Mouse (Mus musculus) liver, postnatal 0 days (tissue): ENCODE measurements around the gene Cox7a1.
A peak's percentile ranks its signal among the peaks of the same experiment; 100 is the strongest.

ENCODE experiments used
- CTCF ChIP-seq: sonication (generic); IDR thresholded peaks from 2 replicates; pipeline ENCODE4 v1.5.1; 2016; ENCODE audit warnings: antibody characterized with exemption, low read depth
- EP300 ChIP-seq: IDR thresholded peaks from 2 replicates; pipeline ENCODE4 v1.6.1; 2016; ENCODE audit warnings: antibody characterized with exemption, low read depth, mild to moderate bottlenecking

DNA sequence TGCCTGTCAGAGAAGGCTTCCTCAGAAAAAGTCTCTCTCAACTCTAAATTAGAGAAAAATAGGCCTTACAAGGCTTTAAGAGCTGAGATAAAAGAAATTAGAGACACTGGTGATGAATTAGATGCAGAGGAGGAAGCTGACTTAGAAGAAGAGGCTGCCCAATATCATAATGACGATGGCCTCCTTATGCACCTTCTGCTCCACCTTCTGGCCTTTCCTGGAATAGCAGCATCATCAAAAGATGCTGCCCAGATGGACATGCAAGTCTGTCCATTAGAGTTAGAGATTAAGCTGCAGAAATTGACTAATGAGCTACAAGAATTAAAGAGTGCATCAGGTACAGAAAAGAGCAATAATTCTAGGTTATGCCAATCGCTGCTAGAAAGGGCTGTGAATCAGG is 21.4 kb downstream of the Cox7a1 start:
- TF ChIP-seq CTCF (peak; percentile 93), EP300 (no peak)
